Mouse (Mus musculus): ENCODE data around the gene Kcnj16. TPM values are rescaled to one million over a fixed set of nuclear protein-coding genes. Genes with fewer than 3 reads are reported as not detected.

Gene Kcnj16
- polyA plus RNA-seq, 1 experiment from 2014 or later = not detected

GRCm38 (mm10) chr11:111059440-111059839 is 91.6 kb downstream of the Kcnj16 start:
- no peaks in the 10 kb centered on the region for H3K9me3 ChIP-seq (replicated peaks)
- no peak overlapping the region for H3K4me3 ChIP-seq
- no peaks in the 10 kb centered on the region for H3K27me3 ChIP-seq
- no peaks in the 10 kb centered on the region for H3K4me1 ChIP-seq
- H3K9ac ChIP-seq = no peak overlapping the region
- H3K36me3 ChIP-seq (ENCODE audit: poor library complexity, severe bottlenecking) = no peaks in the 10 kb centered on the region
- H3K4me2 ChIP-seq = no peak overlapping the region
- no peak for ATAC-seq
- no peak overlapping the region for H3K27ac ChIP-seq

- H3K27me3 ChIP-seq = no peaks in the 10 kb centered on the region
- no peak overlapping the region for H3K27ac ChIP-seq
- no peak overlapping the region for H3K9ac ChIP-seq
- H3K9me3 ChIP-seq (replicated peaks) = no peaks in the 10 kb centered on the region
- ATAC-seq = no peak
- no peaks in the 10 kb centered on the region for H3K4me1 ChIP-seq
- H3K4me3 ChIP-seq = no peak overlapping the region
- no peak overlapping the region for H3K4me2 ChIP-seq
- 29% methylated on average over 5 of the region's 5 CpGs for WGBS
- no peaks in the 10 kb centered on the region for H3K36me3 ChIP-seq (ENCODE audit: poor library complexity, severe bottlenecking)
Measured at GRCm38 (mm10) chr11:111060216-111060615, 92.4 kb downstream of the Kcnj16 start.

- no peaks in the 10 kb centered on the region for H3K36me3 ChIP-seq (ENCODE audit: poor library complexity, severe bottlenecking)
- peak; percentile 36 for ATAC-seq
- peak overlapping the region; percentile 95 for H3K4me2 ChIP-seq
- peaks cover 19% of the 10 kb centered on the region for H3K27me3 ChIP-seq
- H3K9ac ChIP-seq = peak overlapping the region; percentile 64
- peaks cover 14% of the 10 kb centered on the region for H3K4me1 ChIP-seq
- peak overlapping the region; percentile 65 for H3K4me3 ChIP-seq
- H3K9me3 ChIP-seq (replicated peaks) = no peaks in the 10 kb centered on the region
- under 1% methylated on average over 25 of the region's 25 CpGs for WGBS
- no peak overlapping the region; the same call in 1 of the 2 replicates for H3K27ac ChIP-seq
Measured at GRCm38 (mm10) chr11:111064751-111065527, 97.1 kb downstream of the Kcnj16 start.

- Histone ChIP-seq H3K36me3 (ENCODE audit: poor library complexity, severe bottlenecking) (no peaks in the 10 kb centered on the region), H3K4me1 (peaks cover 14% of the 10 kb centered on the region), H3K9ac (peak within 1 kb of the TSS; percentile 64), H3K27ac (peak within 1 kb of the TSS; percentile 48), H3K4me2 (peak within 1 kb of the TSS; percentile 95), H3K9me3 (replicated peaks) (no peaks in the 10 kb centered on the region), H3K4me3 (peak within 1 kb of the TSS; percentile 65), H3K27me3 (peaks cover 19% of the 10 kb centered on the region)
- WGBS = under 1% methylated on average over 28 of the region's 28 CpGs
- peak; percentile 99 for ATAC-seq
Measured at GRCm38 (mm10) chr11:111065635-111066298, 97.9 kb downstream of the Kcnj16 start, which contains the start of gene Kcnj2. Kcnj2 (plus strand) TSS chr11:111066164.

GRCm38 (mm10) chr11:111066299-111066691 is 98.5 kb downstream of the Kcnj16 start:
- H3K36me3 ChIP-seq (ENCODE audit: poor library complexity, severe bottlenecking) = no peaks in the 10 kb centered on the region
- H3K4me2 ChIP-seq = peak overlapping the region; percentile 95
- peak overlapping the region; percentile 54 for H3K9ac ChIP-seq
- H3K27ac ChIP-seq = no peak overlapping the region
- H3K9me3 ChIP-seq (replicated peaks) = no peaks in the 10 kb centered on the region
- H3K4me3 ChIP-seq = peak overlapping the region; percentile 65
- WGBS = under 1% methylated on average over 9 of the region's 9 CpGs
- peak; percentile 65 for ATAC-seq
- peaks cover 19% of the 10 kb centered on the region for H3K27me3 ChIP-seq
- H3K4me1 ChIP-seq = peaks cover 14% of the 10 kb centered on the region

GRCm38 (mm10) chr11:111067787-111068186 is 100.0 kb downstream of the Kcnj16 start:
- no peak for ATAC-seq
- 77% methylated on average over 3 of the region's 3 CpGs for WGBS
- H3K4me3 ChIP-seq = no peak overlapping the region

GRCm38 (mm10) chr11:111070460-111070859 is 102.6 kb downstream of the Kcnj16 start:
- Histone ChIP-seq H3K36me3 (ENCODE audit: poor library complexity, severe bottlenecking) (no peaks in the 10 kb centered on the region), H3K4me2 (no peak overlapping the region), H3K4me3 (no peak overlapping the region), H3K4me1 (peaks cover 22% of the 10 kb centered on the region), H3K27me3 (peaks cover 19% of the 10 kb centered on the region), H3K9ac (no peak overlapping the region), H3K27ac (no peak overlapping the region), H3K9me3 (replicated peaks) (no peaks in the 10 kb centered on the region)
- no peak for ATAC-seq

More at GRCm38 (mm10) chr11:111067787-111068186, 100.0 kb downstream of the Kcnj16 start:
- Histone ChIP-seq H3K27ac (no peak overlapping the region), H3K4me2 (no peak overlapping the region), H3K27me3 (peaks cover 19% of the 10 kb centered on the region), H3K36me3 (ENCODE audit: poor library complexity, severe bottlenecking) (no peaks in the 10 kb centered on the region), H3K9me3 (replicated peaks) (no peaks in the 10 kb centered on the region), H3K4me1 (peaks cover 14% of the 10 kb centered on the region), H3K9ac (no peak overlapping the region)

- Histone ChIP-seq H3K36me3 (ENCODE audit: poor library complexity, severe bottlenecking) (no peaks in the 10 kb centered on the region), H3K27ac (no peak overlapping the region), H3K9me3 (replicated peaks) (no peaks in the 10 kb centered on the region), H3K4me3 (no peak overlapping the region), H3K9ac (no peak overlapping the region), H3K27me3 (no peaks in the 10 kb centered on the region), H3K4me2 (no peak overlapping the region), H3K4me1 (peaks cover 9% of the 10 kb centered on the region; the same call in 1 of the 2 replicates)
- ATAC-seq = no peak
Measured at GRCm38 (mm10) chr11:111074131-111074530, 106.3 kb downstream of the Kcnj16 start.

Other genes starting within 250 kb of the Kcnj16 start
- gene Kcnj2, start 98.1 kb downstream of the Kcnj16 start, polyA plus RNA-seq (2015; fragmentation: Nextera tagmentation; extraction: Ambion mirVana) = 0.62 and 0.81 TPM in 2 replicates